Mouse (Mus musculus): ENCODE results near the gene Trim60. TPM values are rescaled to one million over a fixed set of nuclear protein-coding genes. Genes with fewer than 3 reads are reported as not detected.

Gene Trim60
- polyA plus RNA-seq (2012; rRNA removed), result 0.05 TPM in 1 of 2 replicates, not detected in the other

- no peak within 1 kb of the TSS for H3K4me3 ChIP-seq (ENCODE audit: control insufficient read depth, low read depth, low read length)
- TF ChIP-seq CTCF (IDR thresholded peaks at IDR 0.05; ENCODE audit: control insufficient read depth, insufficient read depth, insufficient replicate concordance, low read depth, low read length) (no peak), POLR2A (IDR thresholded peaks at IDR 0.05; ENCODE audit: control insufficient read depth, low read depth, low read length) (no peak)
- no peaks in the 10 kb centered on the region for H3K36me3 ChIP-seq (ENCODE audit: control insufficient read depth, insufficient read depth, low read length)
- no peaks in the 10 kb centered on the region for H3K27me3 ChIP-seq (ENCODE audit: control insufficient read depth, insufficient read depth, low read length)
- peaks cover 3% of the 10 kb centered on the region; the same call in 1 of the 2 replicates for H3K4me1 ChIP-seq (ENCODE audit: control insufficient read depth, insufficient read depth, low read length)
- H3K27ac ChIP-seq (ENCODE audit: control insufficient read depth, insufficient read depth, low read depth, low read length), result peak within 1 kb of the TSS; percentile 67
These were observed at the start of gene Trim60, which contains the start of gene Trim61 for GRCm38 (mm10) chr8:65018423-65018822. Gene Trim60 (minus strand): TSS chr8:65018584. Gene Trim61 (minus strand): TSS chr8:65018523.

DNA sequence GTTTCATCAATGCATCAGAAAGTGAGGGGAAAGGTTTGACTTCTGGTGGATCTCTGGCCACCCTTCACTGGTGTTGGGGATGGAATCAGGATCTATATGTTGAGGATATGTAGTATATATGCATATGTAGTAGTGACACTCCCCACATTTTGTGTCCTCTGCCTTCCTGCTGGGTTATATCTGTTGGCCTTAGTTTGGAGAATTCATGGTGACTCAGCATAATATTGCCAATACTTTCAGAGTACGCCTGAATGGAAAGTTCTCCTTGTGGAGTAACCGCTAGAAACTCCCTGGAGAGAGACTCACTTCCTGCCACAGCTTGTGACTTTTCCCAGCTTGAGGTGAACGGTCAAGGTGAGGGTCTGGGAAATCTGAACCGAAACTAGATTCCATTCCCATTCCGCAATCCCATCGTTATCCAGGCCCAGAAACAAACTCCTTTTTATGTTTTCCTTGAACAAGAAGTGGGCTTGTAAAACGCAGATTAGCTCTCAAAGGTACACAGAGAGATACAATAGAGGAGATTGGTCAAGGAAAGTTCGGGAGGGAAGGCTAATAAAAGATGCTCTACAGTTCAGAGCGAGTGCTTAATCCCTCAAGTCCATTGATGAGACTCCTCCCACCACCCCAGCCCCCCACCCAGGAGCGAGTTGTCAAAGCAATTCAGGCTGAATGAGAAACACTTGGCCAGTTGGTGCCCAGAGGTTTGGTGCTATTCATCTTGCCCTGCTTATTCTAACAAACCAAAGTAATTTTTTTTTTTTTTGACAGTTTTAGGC lies 49.5 kb upstream of the Trim60 start:
- H3K27me3 ChIP-seq (ENCODE audit: control insufficient read depth, insufficient read depth, low read length), result no peaks in the 10 kb centered on the region
- no peak overlapping the region for H3K4me3 ChIP-seq (ENCODE audit: control insufficient read depth, low read depth, low read length)
- TF ChIP-seq POLR2A (IDR thresholded peaks at IDR 0.05; ENCODE audit: control insufficient read depth, low read depth, low read length) (no peak), CTCF (IDR thresholded peaks at IDR 0.05; ENCODE audit: control insufficient read depth, insufficient read depth, insufficient replicate concordance, low read depth, low read length) (no peak)
- no peaks in the 10 kb centered on the region for H3K36me3 ChIP-seq (ENCODE audit: control insufficient read depth, insufficient read depth, low read length)
- no peak overlapping the region for H3K27ac ChIP-seq (ENCODE audit: control insufficient read depth, insufficient read depth, low read depth, low read length)
- H3K4me1 ChIP-seq (ENCODE audit: control insufficient read depth, insufficient read depth, low read length), result no peaks in the 10 kb centered on the region

- no peak overlapping the region for H3K4me3 ChIP-seq (ENCODE audit: control insufficient read depth, low read depth, low read length)
- no peak for TF ChIP-seq POLR2A (IDR thresholded peaks at IDR 0.05; ENCODE audit: control insufficient read depth, low read depth, low read length)
- no peak for TF ChIP-seq CTCF (IDR thresholded peaks at IDR 0.05; ENCODE audit: control insufficient read depth, insufficient read depth, insufficient replicate concordance, low read depth, low read length)
- no peaks in the 10 kb centered on the region for H3K4me1 ChIP-seq (ENCODE audit: control insufficient read depth, insufficient read depth, low read length)
- no peak overlapping the region for H3K27ac ChIP-seq (ENCODE audit: control insufficient read depth, insufficient read depth, low read depth, low read length)
- no peaks in the 10 kb centered on the region for H3K27me3 ChIP-seq (ENCODE audit: control insufficient read depth, insufficient read depth, low read length)
- H3K36me3 ChIP-seq (ENCODE audit: control insufficient read depth, insufficient read depth, low read length), result no peaks in the 10 kb centered on the region
These were observed 48.6 kb upstream of the Trim60 start for GRCm38 (mm10) chr8:65067031-65067430.

DNA sequence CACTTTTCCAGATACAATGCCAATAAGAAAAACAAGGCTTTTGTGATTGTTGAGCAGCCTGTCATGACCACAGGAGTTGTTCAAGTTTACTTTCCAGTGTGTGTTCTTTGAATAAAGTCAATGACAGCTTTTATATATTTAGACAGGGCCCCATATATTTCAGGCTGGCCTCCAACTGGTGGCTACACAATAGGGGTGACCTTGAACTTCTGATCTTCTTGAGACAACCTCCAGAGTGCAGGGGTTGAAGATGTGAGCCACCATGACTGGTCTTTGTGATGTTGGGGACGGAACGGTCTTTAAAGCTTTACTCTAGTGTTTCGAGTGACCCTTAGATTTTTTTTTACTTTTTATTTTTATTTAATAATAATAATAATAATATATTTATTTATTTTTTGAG lies 47.2 kb upstream of the Trim60 start:
- H3K4me3 ChIP-seq (ENCODE audit: control insufficient read depth, low read depth, low read length), result no peak overlapping the region
- H3K27me3 ChIP-seq (ENCODE audit: control insufficient read depth, insufficient read depth, low read length), result no peaks in the 10 kb centered on the region
- H3K36me3 ChIP-seq (ENCODE audit: control insufficient read depth, insufficient read depth, low read length), result no peaks in the 10 kb centered on the region
- H3K4me1 ChIP-seq (ENCODE audit: control insufficient read depth, insufficient read depth, low read length), result no peaks in the 10 kb centered on the region
- TF ChIP-seq CTCF (IDR thresholded peaks at IDR 0.05; ENCODE audit: control insufficient read depth, insufficient read depth, insufficient replicate concordance, low read depth, low read length) (no peak), POLR2A (IDR thresholded peaks at IDR 0.05; ENCODE audit: control insufficient read depth, low read depth, low read length) (no peak)
- H3K27ac ChIP-seq (ENCODE audit: control insufficient read depth, insufficient read depth, low read depth, low read length), result no peak overlapping the region

- TF ChIP-seq CTCF (IDR thresholded peaks at IDR 0.05; ENCODE audit: control insufficient read depth, insufficient read depth, insufficient replicate concordance, low read depth, low read length) (no peak), POLR2A (IDR thresholded peaks at IDR 0.05; ENCODE audit: control insufficient read depth, low read depth, low read length) (no peak)
- Histone ChIP-seq H3K27ac (ENCODE audit: control insufficient read depth, insufficient read depth, low read depth, low read length) (no peak overlapping the region), H3K27me3 (ENCODE audit: control insufficient read depth, insufficient read depth, low read length) (no peaks in the 10 kb centered on the region), H3K36me3 (ENCODE audit: control insufficient read depth, insufficient read depth, low read length) (no peaks in the 10 kb centered on the region), H3K4me3 (ENCODE audit: control insufficient read depth, low read depth, low read length) (no peak overlapping the region), H3K4me1 (ENCODE audit: control insufficient read depth, insufficient read depth, low read length) (no peaks in the 10 kb centered on the region)
These were observed 45.7 kb upstream of the Trim60 start for GRCm38 (mm10) chr8:65064071-65064470.

- no peak for TF ChIP-seq CTCF (IDR thresholded peaks at IDR 0.05; ENCODE audit: control insufficient read depth, insufficient read depth, insufficient replicate concordance, low read depth, low read length)
- no peak for TF ChIP-seq POLR2A (IDR thresholded peaks at IDR 0.05; ENCODE audit: control insufficient read depth, low read depth, low read length)
- Histone ChIP-seq H3K27ac (ENCODE audit: control insufficient read depth, insufficient read depth, low read depth, low read length) (no peak overlapping the region), H3K4me3 (ENCODE audit: control insufficient read depth, low read depth, low read length) (no peak overlapping the region), H3K27me3 (ENCODE audit: control insufficient read depth, insufficient read depth, low read length) (no peaks in the 10 kb centered on the region), H3K36me3 (ENCODE audit: control insufficient read depth, insufficient read depth, low read length) (no peaks in the 10 kb centered on the region), H3K4me1 (ENCODE audit: control insufficient read depth, insufficient read depth, low read length) (no peaks in the 10 kb centered on the region)
These were observed 43.8 kb upstream of the Trim60 start for GRCm38 (mm10) chr8:65062195-65062594.

- Histone ChIP-seq H3K4me1 (ENCODE audit: control insufficient read depth, insufficient read depth, low read length) (no peaks in the 10 kb centered on the region), H3K4me3 (ENCODE audit: control insufficient read depth, low read depth, low read length) (no peak overlapping the region), H3K27me3 (ENCODE audit: control insufficient read depth, insufficient read depth, low read length) (no peaks in the 10 kb centered on the region), H3K27ac (ENCODE audit: control insufficient read depth, insufficient read depth, low read depth, low read length) (no peak overlapping the region), H3K36me3 (ENCODE audit: control insufficient read depth, insufficient read depth, low read length) (no peaks in the 10 kb centered on the region)
- TF ChIP-seq CTCF (IDR thresholded peaks at IDR 0.05; ENCODE audit: control insufficient read depth, insufficient read depth, insufficient replicate concordance, low read depth, low read length) (no peak), POLR2A (IDR thresholded peaks at IDR 0.05; ENCODE audit: control insufficient read depth, low read depth, low read length) (no peak)
These were observed 38.3 kb upstream of the Trim60 start for GRCm38 (mm10) chr8:65056722-65057121.
